Mouse (Mus musculus) neural tube, postnatal 0 days (tissue): ENCODE measurements around the gene Ttc33. TPM values are rescaled to one million over a fixed set of nuclear protein-coding genes. Genes with fewer than 3 reads are reported as not detected.

ENCODE experiments used
- polyA plus RNA-seq: library from polyadenylated mRNA; unstranded; fragments of >200 nt; fragmentation: Nextera tagmentation; extraction: Ambion mirVana; gene quantifications from 2 replicates; pipeline ENCODE4 v1.2.1, GENCODE M21; 2015

The Ttc33 gene
- 42.5 and 45.6 TPM in 2 replicates for polyA plus RNA-seq

DNA sequence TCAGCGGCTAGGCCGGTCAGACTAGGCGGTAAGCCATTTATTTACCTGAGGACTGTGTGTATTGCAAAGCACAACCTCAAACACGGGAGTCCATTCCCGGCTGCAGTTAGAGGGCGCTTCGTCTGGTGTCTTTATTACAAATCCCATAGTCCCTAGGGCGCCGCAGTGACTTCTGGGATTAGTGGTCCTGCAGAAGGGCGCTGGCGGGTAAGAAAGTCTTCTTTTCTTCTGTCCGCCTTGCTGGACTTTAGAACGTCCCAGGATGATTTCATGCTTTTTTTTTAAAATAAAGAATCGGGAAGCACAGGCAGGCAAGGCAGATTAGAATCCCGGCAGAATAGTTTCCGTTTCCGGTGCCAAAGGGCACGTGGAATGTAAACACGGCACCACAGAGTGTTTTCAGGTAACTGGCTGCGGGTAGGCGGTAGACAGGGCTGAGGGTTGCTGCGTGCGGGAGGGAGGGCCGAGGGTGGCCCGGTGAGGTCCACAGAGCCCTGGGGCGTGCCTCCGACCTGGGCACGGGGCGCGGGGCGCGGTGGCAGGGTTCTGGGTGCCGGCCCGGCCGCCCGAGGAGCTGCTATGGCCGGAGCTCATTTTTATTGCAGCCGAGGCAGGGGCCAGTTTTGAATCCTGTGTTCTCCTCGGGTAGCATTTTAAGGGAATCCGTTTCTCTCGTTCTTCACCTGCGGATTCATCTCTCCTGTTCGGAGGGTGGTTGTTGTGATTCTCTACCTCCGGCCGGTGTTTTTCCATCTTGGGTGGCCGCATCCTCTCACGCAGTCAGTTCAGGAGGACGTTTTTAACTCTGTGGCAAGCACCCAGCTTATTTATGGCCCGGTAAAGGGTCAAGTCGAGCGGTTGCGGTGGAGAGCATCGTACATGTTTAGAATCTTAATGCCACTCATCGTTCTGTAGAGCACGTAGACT is at the start of gene Ttc33:
Gene Ttc33 (plus strand): TSS at position 160 of the 927 bp plus-strand sequence.

DNA sequence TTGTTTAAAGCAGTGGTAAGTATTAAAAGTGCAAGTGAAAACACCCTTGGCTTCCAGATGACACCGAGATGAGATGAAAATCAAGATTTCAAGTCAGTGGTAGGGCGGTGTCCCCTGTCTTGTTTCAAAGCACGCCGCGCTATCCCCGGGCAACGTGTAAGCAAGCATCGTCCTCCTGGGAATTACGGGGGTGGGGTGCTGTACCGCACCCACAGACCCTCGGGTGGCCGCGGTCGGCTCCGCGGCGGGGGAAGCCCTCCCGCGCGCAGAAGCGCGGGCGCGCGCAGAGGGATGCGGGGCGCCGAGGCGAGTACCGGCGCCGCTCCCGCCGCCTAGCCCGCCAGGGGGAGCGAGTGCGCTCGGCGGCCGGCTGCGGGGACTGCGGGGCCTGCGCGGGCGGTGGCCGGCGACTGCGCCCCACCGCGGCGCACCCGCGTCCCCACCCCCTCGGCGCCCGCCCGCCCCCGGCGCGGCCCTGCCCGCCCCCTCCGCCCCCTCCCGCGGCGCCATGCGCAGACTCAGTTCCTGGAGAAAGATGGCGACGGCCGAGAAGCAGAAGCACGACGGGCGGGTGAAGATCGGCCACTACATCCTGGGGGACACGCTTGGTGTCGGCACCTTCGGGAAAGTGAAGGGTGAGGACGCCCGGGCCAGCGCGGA is 41.8 kb upstream of the Ttc33 start, which contains the start of gene Prkaa1:
Gene Prkaa1 (plus strand): TSS at position 501 of the 660 bp plus-strand sequence.

DNA sequence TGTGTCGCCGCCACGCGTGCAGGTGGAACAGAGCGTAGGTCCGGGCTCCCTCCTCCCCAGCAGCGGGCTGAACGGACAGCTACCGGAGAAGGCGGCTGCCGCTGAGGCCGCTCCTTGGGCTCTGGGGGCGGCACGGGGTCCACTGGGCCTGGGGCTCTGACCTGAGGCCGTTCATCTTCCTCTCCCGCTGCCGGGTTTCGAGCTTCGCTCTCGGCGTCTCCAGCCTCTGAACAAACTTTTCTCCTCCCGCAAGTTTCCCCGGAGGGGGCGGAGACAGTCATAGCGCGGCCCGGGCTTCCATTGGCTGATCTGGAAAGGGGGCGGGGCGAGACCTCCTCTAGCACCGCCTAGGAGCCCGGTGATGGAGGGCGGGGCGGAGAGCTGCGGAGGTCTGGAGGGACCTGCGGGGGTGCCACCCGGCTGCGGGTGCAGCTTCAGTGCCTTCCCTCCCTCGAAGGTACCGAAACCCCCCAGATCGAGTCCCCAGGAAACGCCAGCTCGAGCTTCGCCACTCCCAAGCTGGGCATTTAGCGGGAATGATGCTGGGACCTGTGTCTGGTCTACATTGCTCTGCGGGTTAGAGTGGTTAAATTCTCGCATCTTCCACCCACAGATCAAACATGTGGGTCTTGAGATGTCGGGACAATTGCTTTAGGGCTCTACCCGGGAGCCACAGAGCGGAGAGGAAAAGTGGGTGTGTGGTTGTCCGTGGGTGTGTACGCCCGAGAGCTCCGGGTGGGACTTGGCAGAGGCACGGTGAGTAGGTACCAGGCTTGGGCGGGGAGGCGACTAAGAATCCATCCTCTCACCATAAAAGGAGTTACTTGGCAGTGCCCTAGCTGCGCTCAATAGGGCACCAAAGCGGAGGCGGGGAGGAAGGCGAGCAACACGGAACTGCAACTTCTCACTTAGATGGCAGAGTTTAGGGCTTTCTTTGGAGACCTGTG is 58.9 kb downstream of the Ttc33 start, which contains the start of gene Ptger4:
Gene Ptger4 (minus strand): TSS at position 229 of the 947 bp plus-strand sequence.

Other genes with a start within 250 kb of the Ttc33 start
- not detected in 2 replicates for gene C7, start 121.8 kb upstream of the Ttc33 start, polyA plus RNA-seq
- gene Card6, start 77.0 kb upstream of the Ttc33 start, polyA plus RNA-seq, result 0.71 and 0.79 TPM in 2 replicates
- 360 and 431 TPM in 2 replicates for gene Rpl37, start 68.9 kb upstream of the Ttc33 start, polyA plus RNA-seq
- gene Prkaa1, start 41.7 kb upstream of the Ttc33 start, polyA plus RNA-seq, result 12.6 and 13.6 TPM in 2 replicates
- gene Ptger4, start 58.7 kb downstream of the Ttc33 start, polyA plus RNA-seq, result 6.7 and 6.8 TPM in 2 replicates